Mouse (Mus musculus) megakaryocyte, embryonic 14.5 days (primary cell): ENCODE results near the gene Iqub.

ENCODE experiments used
- FLI1 ChIP-seq: IDR thresholded peaks from 2 replicates; pipeline ENCODE4 v1.6.1; 2012; ENCODE audit warnings: low read length, inconsistent platforms, mixed read lengths
- GATA1 ChIP-seq: IDR thresholded peaks from 3 replicates; pipeline ENCODE4 v1.6.1; 2012; ENCODE audit warnings: mixed read lengths, low read length, inconsistent platforms, borderline replicate concordance

DNA sequence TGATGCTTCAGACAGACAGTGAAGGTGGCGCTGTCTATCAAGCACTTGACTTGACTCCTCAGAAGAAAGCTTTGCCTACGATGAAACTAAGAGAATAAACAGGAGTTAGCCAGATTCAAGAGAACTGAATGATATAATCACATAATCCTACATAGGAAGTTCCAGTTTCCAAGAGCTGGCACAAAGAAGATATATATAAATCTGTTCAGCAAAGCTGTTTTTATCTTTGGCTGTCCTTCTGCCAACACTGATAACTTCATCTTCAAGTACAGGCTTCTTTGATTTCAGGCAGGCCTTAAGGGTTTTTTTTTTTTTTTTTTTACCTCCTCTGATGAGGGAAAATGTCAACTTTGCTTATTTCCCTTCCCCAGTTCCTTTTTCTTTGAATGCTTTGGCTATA, 44.7 kb downstream of the Iqub start:
- TF ChIP-seq GATA1 (no peak), FLI1 (no peak)
